Mouse (Mus musculus) liver, embryonic 16.5 days (tissue): ENCODE measurements around the gene Ripor1. TPM values are rescaled to one million over a fixed set of nuclear protein-coding genes. Genes with fewer than 3 reads are reported as not detected.
A peak's percentile ranks its signal among the peaks of the same experiment; 100 is the strongest.

Source experiments
- ATAC-seq: fragments of 200-750 bp; cut with Nextera tagmentation; 2 replicates; pipeline ENCODE4 v1.8.0; 2017; ENCODE audit warnings: low read depth, mild to moderate bottlenecking, moderate number of reproducible peaks, moderate library complexity
- H3K27ac ChIP-seq: fragments of 300-500 bp; sonication (generic); 2 replicates; pipeline ENCODE4 v1.5.1; 2014; ENCODE audit warnings: mild to moderate bottlenecking, low read length
- H3K27me3 ChIP-seq: fragments of 300-500 bp; sonication (generic); 2 replicates; pipeline ENCODE4 v1.6.1; 2014; ENCODE audit warnings: low read depth, low read length, mixed read lengths; ENCODE audit not compliant: control insufficient read depth, insufficient read depth
- H3K36me3 ChIP-seq: fragments of 300-500 bp; sonication (generic); 2 replicates; pipeline ENCODE4 v1.6.1; 2014; ENCODE audit warnings: mild to moderate bottlenecking; ENCODE audit not compliant: control insufficient read depth, insufficient read depth
- H3K4me1 ChIP-seq: fragments of 300-500 bp; sonication (generic); 2 replicates; pipeline ENCODE4 v1.6.1; 2014; ENCODE audit warnings: low read depth, low read length, mixed read lengths; ENCODE audit not compliant: control insufficient read depth
- H3K4me2 ChIP-seq: fragments of 300-500 bp; sonication (generic); 2 replicates; pipeline ENCODE4 v1.6.1; 2014; ENCODE audit warnings: low read depth, low read length, mixed read lengths
- H3K4me3 ChIP-seq: fragments of 300-500 bp; sonication (generic); 2 replicates; pipeline ENCODE4 v1.5.1; 2014; ENCODE audit warnings: low read depth, mild to moderate bottlenecking, low read length
- H3K9ac ChIP-seq: fragments of 300-500 bp; sonication (generic); 2 replicates; pipeline ENCODE4 v1.6.1; 2014; ENCODE audit warnings: low read depth, low read length
- H3K9me3 ChIP-seq: fragments of 300-500 bp; sonication (generic); replicated peaks from 2 replicates; pipeline ENCODE4 v1.6.1; 2016; ENCODE audit warnings: low read length; ENCODE audit not compliant: control insufficient read depth
- WGBS: fragments of 180-500 bp; shearing (Covaris S2); extraction: QIAGEN DNeasy Blood & Tissue Kit; methylation state at CpG from one replicate; pipeline ENCODE4 v1.1.7; 2014; ENCODE audit not compliant: insufficient replicate concordance; 5-methylcytosine and 5-hydroxymethylcytosine counted together
- microRNA counts: library from miRNA; unstranded; fragments of <30 nt; microRNA quantifications from one replicate; lab custom pipeline; 2016
- microRNA-seq: library from miRNA; unstranded; fragments of <30 nt; microRNA quantifications from one replicate; pipeline ENCODE4, GENCODE M21; 2016
- polyA plus RNA-seq: library from polyadenylated mRNA; unstranded; fragments of >200 nt; fragmentation: Nextera tagmentation; extraction: Ambion mirVana; gene quantifications from 2 replicates; pipeline ENCODE4 v1.2.1, GENCODE M21; 2015

Gene Ripor1
- polyA plus RNA-seq, 1 experiment from 2014 or later: 8.3 TPM

- Histone ChIP-seq H3K36me3 (peaks cover 11% of the 10 kb centered on the region), H3K4me2 (no peak overlapping the region), H3K27me3 (no peaks in the 10 kb centered on the region), H3K9me3 (no peaks in the 10 kb centered on the region), H3K4me1 (no peaks in the 10 kb centered on the region), H3K27ac (no peak overlapping the region), H3K9ac (no peak overlapping the region), H3K4me3 (no peak overlapping the region)
- ATAC-seq: no peak
Measured at GRCm38 (mm10) chr8:105657641-105658040, 52.6 kb downstream of the Ripor1 start.

GRCm38 (mm10) chr8:105661167-105661566 lies 56.1 kb downstream of the Ripor1 start:
- no peak for ATAC-seq
- H3K4me1 ChIP-seq: no peaks in the 10 kb centered on the region
- H3K9me3 ChIP-seq: no peaks in the 10 kb centered on the region
- 66% methylated on average over 3 of the region's 3 CpGs for WGBS
- peaks cover 23% of the 10 kb centered on the region for H3K36me3 ChIP-seq
- no peaks in the 10 kb centered on the region for H3K27me3 ChIP-seq
- no peak overlapping the region for H3K9ac ChIP-seq
- H3K4me3 ChIP-seq: no peak overlapping the region
- H3K4me2 ChIP-seq: no peak overlapping the region
- H3K27ac ChIP-seq: no peak overlapping the region

MicroRNAs within 50 kb of the gene (microRNA counts, 519-probe panel; counts per million panel counts)
- microRNA mmu-miR-1966 (lab: Ali Mortazavi, UCI): 2,484 counts per million, percentile 64 among the panel's probes with 10 or more counts

Small RNA genes within 50 kb of the gene (microRNA-seq; reads per million reads assigned to microRNA genes)
- gene Mir1966: 0.98 reads per million

Other genes starting within 250 kb of the Ripor1 start
- not detected in 2 replicates for gene Plekhg4, start 232.0 kb upstream of the Ripor1 start, polyA plus RNA-seq
- gene Kctd19, start 191.8 kb upstream of the Ripor1 start, polyA plus RNA-seq: not detected in 2 replicates
- 0.09 TPM in 1 of 2 replicates, not detected in the other for gene Lrrc36, start 191.7 kb upstream of the Ripor1 start, polyA plus RNA-seq
- gene Tppp3, start 133.7 kb upstream of the Ripor1 start, polyA plus RNA-seq: 2.8 and 5.9 TPM in 2 replicates
- 1.6 and 2.2 TPM in 2 replicates for gene Zdhhc1, start 108.4 kb upstream of the Ripor1 start, polyA plus RNA-seq
- gene Hsd11b2, start 86.5 kb upstream of the Ripor1 start, polyA plus RNA-seq: 0.34 and 0.66 TPM in 2 replicates
- gene Atp6v0d1, start 39.2 kb upstream of the Ripor1 start, polyA plus RNA-seq: 51.0 and 54.0 TPM in 2 replicates
- gene Ctcf, start 31.3 kb downstream of the Ripor1 start, polyA plus RNA-seq: 55.3 and 57.8 TPM in 2 replicates
- gene Agrp, start 32.1 kb downstream of the Ripor1 start, polyA plus RNA-seq: 0.13 TPM in 1 of 2 replicates, not detected in the other
- 0.33 and 0.40 TPM in 2 replicates for gene Carmil2, start 81.0 kb downstream of the Ripor1 start, polyA plus RNA-seq
- gene Acd, start 95.8 kb downstream of the Ripor1 start, polyA plus RNA-seq: 19.1 and 20.8 TPM in 2 replicates
- 5.7 and 6.1 TPM in 2 replicates for gene Pard6a, start 95.9 kb downstream of the Ripor1 start, polyA plus RNA-seq
- gene 4933405L10Rik, start 102.4 kb downstream of the Ripor1 start, polyA plus RNA-seq: not detected in 2 replicates
- 3.5 and 4.1 TPM in 2 replicates for gene Enkd1, start 103.0 kb downstream of the Ripor1 start, polyA plus RNA-seq
- gene Gfod2, start 153.4 kb downstream of the Ripor1 start, polyA plus RNA-seq: 1.6 and 1.8 TPM in 2 replicates
- gene Ranbp10, start 222.1 kb downstream of the Ripor1 start, polyA plus RNA-seq: 44.3 and 50.1 TPM in 2 replicates
- 0.07 TPM in 2 replicates for gene Tsnaxip1, start 222.5 kb downstream of the Ripor1 start, polyA plus RNA-seq
- 19.1 and 20.5 TPM in 2 replicates for gene Cenpt, start 248.0 kb downstream of the Ripor1 start, polyA plus RNA-seq
- gene Thap11, start 249.9 kb downstream of the Ripor1 start, polyA plus RNA-seq: 25.4 and 26.4 TPM in 2 replicates